Mouse (Mus musculus): ENCODE measurements around the gene Pabpc5. TPM values are rescaled to one million over a fixed set of nuclear protein-coding genes. Genes with fewer than 3 reads are reported as not detected.
A peak's percentile ranks its signal among the peaks of the same experiment; 100 is the strongest.

Gene Pabpc5
- total RNA-seq (2014; rRNA removed) (not detected in 2 replicates), polyA plus RNA-seq (2012; rRNA removed) (not detected in 2 replicates)

- 3% methylated on average over 21 of the region's 21 CpGs for WGBS
- Histone ChIP-seq H3K79me2 (ENCODE audit: control insufficient read depth, insufficient read depth, low read length) (no peaks in the 10 kb centered on the region), H3K4me1 (ENCODE audit: control insufficient read depth, insufficient read depth, low read length) (no peaks in the 10 kb centered on the region), H3K4me3 (ENCODE audit: insufficient read depth, low read depth, low read length) (peak within 1 kb of the TSS; percentile 8), H3K36me3 (ENCODE audit: control insufficient read depth, insufficient read depth, low read length) (no peaks in the 10 kb centered on the region), H3K9ac (ENCODE audit: low read depth, low read length) (no peak within 1 kb of the TSS), H3K27me3 (ENCODE audit: control insufficient read depth, insufficient read depth, low read length) (no peaks in the 10 kb centered on the region), H3K27ac (replicated peaks; ENCODE audit: insufficient read depth, low read depth, low read length) (no peak within 1 kb of the TSS)
- TF ChIP-seq CTCF (IDR thresholded peaks at IDR 0.05; ENCODE audit: low read depth, low read length), result no peak
- TF ChIP-seq POLR2A (IDR thresholded peaks at IDR 0.05; ENCODE audit: extremely low read depth, insufficient read depth, low read length), result no peak
- DNase-seq (ENCODE audit: extremely low read depth, low read depth, low spot score), result peak; percentile 24
Observed at GRCm38 (mm10) chrX:119927081-119927571, at the start of gene Pabpc5. Gene Pabpc5, plus strand, starts transcription at chrX:119927196.

DNA sequence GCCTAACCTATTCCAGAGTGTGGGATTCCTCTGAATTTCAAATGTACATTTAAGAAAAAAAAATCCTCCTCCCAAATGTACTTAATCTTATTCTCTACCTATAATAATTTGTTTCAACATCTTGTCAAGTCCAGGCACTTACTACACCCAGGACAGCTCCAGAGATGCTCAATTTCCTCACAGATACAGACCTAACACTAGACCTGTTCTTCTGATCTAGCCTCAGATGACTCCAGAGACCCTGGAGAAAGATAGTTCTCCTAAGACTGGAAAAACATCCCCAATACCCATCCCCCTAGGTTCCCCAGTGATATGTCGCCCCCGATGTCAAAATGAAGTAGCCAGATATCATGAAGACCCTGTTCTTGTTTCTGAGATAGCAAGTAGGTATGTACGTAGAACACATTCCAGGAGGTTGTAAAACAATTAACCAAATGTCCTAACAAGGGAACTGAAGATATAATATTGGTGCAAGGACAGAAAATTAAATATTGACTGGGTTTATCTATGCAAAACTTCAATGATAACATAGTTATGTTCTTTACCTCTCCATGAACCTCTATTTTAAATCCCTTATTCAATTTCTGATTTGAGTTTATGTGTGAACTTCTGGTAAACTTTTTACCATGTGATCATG, 39.9 kb upstream of the Pabpc5 start:
- H3K79me2 ChIP-seq (ENCODE audit: control insufficient read depth, insufficient read depth, low read length), result no peaks in the 10 kb centered on the region
- no peak overlapping the region for H3K9ac ChIP-seq (ENCODE audit: low read depth, low read length)
- H3K36me3 ChIP-seq (ENCODE audit: control insufficient read depth, insufficient read depth, low read length), result no peaks in the 10 kb centered on the region
- no peaks in the 10 kb centered on the region for H3K27me3 ChIP-seq (ENCODE audit: control insufficient read depth, insufficient read depth, low read length)
- DNase-seq (ENCODE audit: extremely low read depth, low read depth, low spot score), result no peak
- no peak overlapping the region for H3K4me3 ChIP-seq (ENCODE audit: insufficient read depth, low read depth, low read length)
- H3K4me1 ChIP-seq (ENCODE audit: control insufficient read depth, insufficient read depth, low read length), result no peaks in the 10 kb centered on the region
- no peak for TF ChIP-seq POLR2A (IDR thresholded peaks at IDR 0.05; ENCODE audit: extremely low read depth, insufficient read depth, low read length)
- no peak for TF ChIP-seq CTCF (IDR thresholded peaks at IDR 0.05; ENCODE audit: low read depth, low read length)
- H3K27ac ChIP-seq (replicated peaks; ENCODE audit: insufficient read depth, low read depth, low read length), result no peak overlapping the region
- 70% methylated on average over 3 of the region's 3 CpGs for WGBS

- 71% methylated on average over 6 of the region's 6 CpGs for WGBS
- Histone ChIP-seq H3K36me3 (ENCODE audit: control insufficient read depth, insufficient read depth, low read length) (no peaks in the 10 kb centered on the region), H3K4me1 (ENCODE audit: control insufficient read depth, insufficient read depth, low read length) (no peaks in the 10 kb centered on the region), H3K79me2 (ENCODE audit: control insufficient read depth, insufficient read depth, low read length) (no peaks in the 10 kb centered on the region), H3K9ac (ENCODE audit: low read depth, low read length) (no peak overlapping the region), H3K27me3 (ENCODE audit: control insufficient read depth, insufficient read depth, low read length) (no peaks in the 10 kb centered on the region), H3K4me3 (ENCODE audit: insufficient read depth, low read depth, low read length) (no peak overlapping the region), H3K27ac (replicated peaks; ENCODE audit: insufficient read depth, low read depth, low read length) (no peak overlapping the region)
- TF ChIP-seq POLR2A (IDR thresholded peaks at IDR 0.05; ENCODE audit: extremely low read depth, insufficient read depth, low read length) (no peak), CTCF (IDR thresholded peaks at IDR 0.05; ENCODE audit: low read depth, low read length) (no peak)
- DNase-seq (ENCODE audit: extremely low read depth, low read depth, low spot score), result no peak
Observed at GRCm38 (mm10) chrX:119888326-119888920, 38.6 kb upstream of the Pabpc5 start.

- Histone ChIP-seq H3K4me1 (ENCODE audit: control insufficient read depth, insufficient read depth, low read length) (no peaks in the 10 kb centered on the region), H3K27me3 (ENCODE audit: control insufficient read depth, insufficient read depth, low read length) (no peaks in the 10 kb centered on the region), H3K4me3 (ENCODE audit: insufficient read depth, low read depth, low read length) (no peak overlapping the region), H3K79me2 (ENCODE audit: control insufficient read depth, insufficient read depth, low read length) (no peaks in the 10 kb centered on the region), H3K27ac (replicated peaks; ENCODE audit: insufficient read depth, low read depth, low read length) (no peak overlapping the region), H3K36me3 (ENCODE audit: control insufficient read depth, insufficient read depth, low read length) (no peaks in the 10 kb centered on the region), H3K9ac (ENCODE audit: low read depth, low read length) (no peak overlapping the region)
- 92% methylated on average over 5 of the region's 5 CpGs for WGBS
- TF ChIP-seq CTCF (IDR thresholded peaks at IDR 0.05; ENCODE audit: low read depth, low read length), result no peak
- no peak for DNase-seq (ENCODE audit: extremely low read depth, low read depth, low spot score)
Observed at GRCm38 (mm10) chrX:119927852-119928251, 856 bp downstream of the Pabpc5 start.
